Mouse (Mus musculus): ENCODE results near the gene P4ha1.

DNA sequence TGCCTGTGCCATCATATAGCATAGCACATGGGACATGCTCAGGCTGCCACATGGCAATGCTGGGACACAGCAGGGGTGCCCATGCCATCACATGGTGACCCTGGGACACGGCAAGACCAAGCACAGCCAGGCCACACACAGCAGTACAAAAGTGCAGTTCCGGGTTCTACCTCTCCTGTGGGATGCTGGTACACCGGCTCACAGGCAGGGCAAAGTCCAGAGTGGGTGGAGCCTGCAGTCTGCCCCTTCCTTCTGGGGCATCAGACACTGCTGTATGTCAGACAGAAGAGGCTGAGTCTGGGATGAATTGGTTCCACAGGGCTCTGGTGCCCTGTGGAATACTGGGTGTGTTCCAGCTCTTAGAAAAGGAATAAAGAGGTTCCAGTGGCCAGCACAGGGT is 31.6 kb upstream of the P4ha1 start:
- TF ChIP-seq CTCF (IDR thresholded peaks at IDR 0.05; ENCODE audit: extremely low read depth, insufficient read length, insufficient replicate concordance, low read depth, low read length), result no peak
- no peak for TF ChIP-seq POLR2A (IDR thresholded peaks at IDR 0.05; ENCODE audit: low read depth, low read length)
